Mouse (Mus musculus): ENCODE results near the gene Spsb3. TPM values are rescaled to one million over a fixed set of nuclear protein-coding genes. Genes with fewer than 3 reads are reported as not detected.

The Spsb3 gene
- polyA plus RNA-seq (2021) = 32.4 TPM

DNA sequence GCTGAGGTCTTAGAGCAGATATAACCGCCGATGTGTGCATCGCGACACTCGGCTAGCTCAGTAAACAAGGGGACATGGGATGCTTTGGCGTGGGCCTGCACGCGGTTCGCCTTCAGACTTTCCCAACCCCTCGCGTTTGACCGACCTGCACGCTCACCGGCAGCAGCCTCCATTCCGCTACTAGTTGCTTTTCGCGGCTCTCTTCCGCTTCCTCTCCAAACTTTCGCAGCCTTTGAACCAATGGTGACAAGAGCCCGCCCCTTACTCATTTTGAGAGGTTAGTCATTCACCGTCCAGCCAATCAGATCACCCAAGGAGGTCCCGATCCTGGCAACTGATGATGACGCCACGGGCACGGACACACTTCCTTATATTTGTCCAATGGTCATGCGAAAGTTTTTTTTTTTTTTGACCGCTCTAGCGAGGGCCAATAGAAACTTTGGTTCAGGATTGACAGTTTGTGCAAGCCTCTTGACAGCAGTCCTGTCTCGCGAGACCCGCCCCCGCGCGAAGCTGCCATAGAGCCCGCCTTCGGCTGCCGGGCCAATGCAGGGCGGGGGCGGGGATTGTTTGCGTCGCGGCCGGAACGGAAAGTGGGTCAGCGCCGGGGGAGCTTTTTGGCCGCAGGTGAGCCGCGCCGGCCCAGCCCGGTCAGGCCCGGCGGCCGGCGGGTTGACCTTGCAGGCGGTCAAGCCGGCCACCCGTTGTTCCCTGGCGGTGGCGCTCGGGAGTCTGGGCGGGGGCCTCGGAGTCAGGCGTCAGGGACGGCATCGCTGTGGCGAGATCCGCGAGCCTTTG, at the start of gene Spsb3, which contains the start of gene Nubp2:
Spsb3 (plus strand) TSS at position 510 of the 798 bp plus-strand sequence.
Nubp2 (minus strand) TSS at position 216 of the 798 bp plus-strand sequence.
- ChIA-PET CTCF (no interaction called here), POLR2A (interaction anchor here (1.0 kb wide), 1 partner anchor 48 kb away, joined by 4 read pairs; no protein-coding TSS in a partner anchor)
- ATAC-seq (peak; percentile 91), DNase-seq (ENCODE audit: low read depth, low spot score) (peak; percentile 97)
- in situ Hi-C loops (cut with MboI; ENCODE audit: low pct_unique_long_range_greater_than_20kb) = loop anchor here (5.0 kb wide), 1 partner anchor 39 kb away; no protein-coding TSS in a partner anchor
- H3K27me3 ChIP-seq = no peaks in the 10 kb centered on the region
- no peak for TF ChIP-seq CTCF (IDR thresholded peaks at IDR 0.05)

DNA sequence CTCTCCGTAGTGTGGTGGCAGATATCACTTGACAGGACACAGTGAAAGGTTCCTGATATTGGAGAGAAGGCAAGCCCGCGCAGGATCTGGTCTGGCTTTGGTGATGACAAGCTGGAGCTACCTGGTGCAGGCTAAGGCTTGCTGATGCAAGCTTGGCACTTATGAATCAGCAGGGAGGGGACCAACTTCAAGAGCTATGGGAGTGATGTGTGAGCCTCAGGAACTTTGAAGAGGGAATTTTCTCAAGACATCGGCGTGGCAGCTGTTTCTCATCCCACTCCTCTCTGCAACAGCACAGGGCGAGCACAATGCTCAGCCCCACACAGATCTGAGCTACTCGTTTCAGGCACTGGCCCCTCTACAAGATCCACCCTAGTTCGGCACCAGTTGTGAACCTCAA, 46.6 kb upstream of the Spsb3 start, which contains the start of gene Hagh:
Hagh (plus strand) TSS at position 302 of the 400 bp plus-strand sequence.
- in situ Hi-C loops (cut with MboI; ENCODE audit: low pct_unique_long_range_greater_than_20kb) = no loop called here
- peaks cover 7% of the 10 kb centered on the region for H3K27me3 ChIP-seq
- DNase-seq (ENCODE audit: low read depth, low spot score) (no peak), ATAC-seq (no peak)
- POLR2A ChIA-PET = interaction anchor here (0.6 kb wide), 1 partner anchor 70 kb away, joined by 3 read pairs; no protein-coding TSS in a partner anchor
- CTCF ChIA-PET = interaction anchor here (0.9 to 2.2 kb wide), 4 partner anchors 11 to 94 kb away, joined by 3 to 7 read pairs (median 4); partner anchors contain the start of gene Fahd1
- no peak for TF ChIP-seq CTCF (IDR thresholded peaks at IDR 0.05)

DNA sequence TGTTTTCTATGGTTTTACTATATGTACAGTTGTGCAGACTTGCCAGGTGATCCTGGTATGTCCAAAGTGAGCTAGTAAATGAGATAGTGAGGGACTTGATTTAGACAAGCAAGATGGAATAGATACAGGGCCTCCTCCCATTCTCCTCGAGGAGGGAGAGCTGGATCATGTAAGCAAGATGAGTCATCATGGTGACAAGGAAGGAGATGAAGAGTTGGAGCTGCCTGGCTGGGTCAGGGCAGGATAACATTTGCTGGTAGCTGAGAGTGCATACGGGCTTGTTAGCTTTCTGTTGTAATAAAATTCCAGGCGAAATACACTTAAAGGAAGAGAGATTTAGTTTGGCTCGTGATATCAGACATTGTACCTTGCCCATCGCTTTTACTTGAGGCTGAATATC, 46.1 kb upstream of the Spsb3 start:
- POLR2A ChIA-PET = interaction anchor here (0.7 to 1.2 kb wide), 2 partner anchors 9 to 1692 kb away, joined by 3 read pairs; no protein-coding TSS in a partner anchor
- no peak for DNase-seq (ENCODE audit: low read depth, low spot score)
- TF ChIP-seq CTCF (IDR thresholded peaks at IDR 0.05) = no peak

DNA sequence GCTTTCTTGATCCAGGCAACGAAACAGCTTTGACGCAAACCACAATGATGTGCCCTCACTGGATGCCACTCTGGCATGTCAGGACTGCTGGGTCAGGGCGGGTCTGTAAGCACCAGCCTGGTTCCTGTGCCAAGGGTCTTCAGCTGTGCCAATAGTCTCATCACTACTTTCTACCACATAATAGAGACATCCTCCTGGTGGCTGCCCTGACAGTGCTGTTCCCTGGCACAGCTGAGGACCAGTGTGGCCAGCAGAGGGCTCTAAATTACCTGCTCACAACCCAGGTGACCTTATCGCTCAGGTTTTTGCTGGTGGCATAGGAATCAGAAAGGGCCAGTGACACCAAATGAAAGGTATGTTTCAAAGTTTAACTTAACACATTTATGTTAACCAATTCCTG, 45.3 kb upstream of the Spsb3 start:
- in situ Hi-C loops (cut with MboI; ENCODE audit: low pct_unique_long_range_greater_than_20kb) = no loop called here
- peaks cover 4% of the 10 kb centered on the region for H3K27me3 ChIP-seq
- CTCF ChIA-PET = interaction anchor here (1.3 to 2.2 kb wide), 2 partner anchors 41 to 82 kb away, joined by 3 to 7 read pairs; no protein-coding TSS in a partner anchor
- TF ChIP-seq CTCF (IDR thresholded peaks at IDR 0.05) = peak; percentile 66
- POLR2A ChIA-PET = interaction anchor here (0.7 to 1.2 kb wide), 2 partner anchors 8 to 19 kb away, joined by 3 read pairs; no protein-coding TSS in a partner anchor
- ATAC-seq (no peak), DNase-seq (ENCODE audit: low read depth, low spot score) (no peak)

More for the DNA sequence above, 46.1 kb upstream of the Spsb3 start:
- H3K27me3 ChIP-seq = peaks cover 5% of the 10 kb centered on the region
- in situ Hi-C loops (cut with MboI; ENCODE audit: low pct_unique_long_range_greater_than_20kb) = no loop called here
- no peak for ATAC-seq
- CTCF ChIA-PET = interaction anchor here (0.9 to 2.2 kb wide), 4 partner anchors 10 to 95 kb away, joined by 3 to 7 read pairs (median 4); partner anchors contain the start of gene Fahd1

DNA sequence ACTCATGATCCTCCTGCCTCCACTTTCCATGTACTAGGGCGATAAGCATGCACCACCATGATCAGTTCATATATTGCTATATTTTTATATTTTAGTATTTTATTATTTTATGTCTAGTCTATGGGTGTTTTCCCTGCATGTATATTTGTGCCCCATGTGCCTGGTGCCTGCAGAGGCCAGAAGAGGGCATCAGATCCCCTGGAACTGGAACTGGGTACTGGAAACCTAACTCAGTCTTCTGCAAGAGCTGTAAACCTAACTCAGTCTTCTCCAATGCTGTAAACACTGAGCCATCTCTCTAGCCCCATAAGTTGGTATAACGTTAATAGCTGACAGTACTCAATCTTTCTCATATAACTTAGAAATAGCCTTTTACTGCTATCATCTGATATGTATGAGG, 43.8 kb upstream of the Spsb3 start:
- no peak for ATAC-seq
- TF ChIP-seq CTCF (IDR thresholded peaks at IDR 0.05) = peak; percentile 63
- DNase-seq (ENCODE audit: low read depth, low spot score) = no peak
- in situ Hi-C loops (cut with MboI; ENCODE audit: low pct_unique_long_range_greater_than_20kb) = no loop called here
- CTCF ChIA-PET = interaction anchor here (0.7 to 2.3 kb wide), 6 partner anchors 17 to 97 kb away, joined by 3 to 6 read pairs (median 3); no protein-coding TSS in a partner anchor
- POLR2A ChIA-PET = no interaction called here
- H3K27me3 ChIP-seq = no peaks in the 10 kb centered on the region

DNA sequence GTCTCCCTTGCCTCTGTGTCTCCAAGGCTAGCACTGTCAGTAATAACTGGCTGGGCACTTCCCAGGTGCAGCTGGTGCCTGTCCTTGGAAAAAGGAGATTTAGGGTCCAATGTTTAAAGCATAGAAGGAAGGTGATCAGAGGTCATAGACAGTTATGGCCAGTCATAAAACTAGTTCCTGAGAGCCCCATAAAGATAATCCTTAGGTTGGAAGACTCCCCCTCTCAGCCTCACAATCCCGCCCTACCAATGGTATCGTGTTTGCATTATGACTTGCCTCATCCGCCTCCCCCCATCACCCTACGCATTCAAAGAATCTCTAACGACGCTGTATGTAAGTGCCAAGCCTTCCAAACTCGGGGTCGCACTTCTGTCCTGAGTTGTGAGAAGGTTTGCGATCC, 41.9 kb upstream of the Spsb3 start:
- no peak for DNase-seq (ENCODE audit: low read depth, low spot score)
- H3K27me3 ChIP-seq = no peaks in the 10 kb centered on the region
- POLR2A ChIA-PET = interaction anchor here (0.7 kb wide), 1 partner anchor 43 kb away, joined by 3 read pairs; no protein-coding TSS in a partner anchor
- CTCF ChIA-PET = interaction anchor here (0.9 to 2.3 kb wide), 3 partner anchors 29 to 99 kb away, joined by 3 to 6 read pairs (median 6); no protein-coding TSS in a partner anchor
- in situ Hi-C loops (cut with MboI; ENCODE audit: low pct_unique_long_range_greater_than_20kb) = no loop called here
- no peak for ATAC-seq
- TF ChIP-seq CTCF (IDR thresholded peaks at IDR 0.05) = no peak

DNA sequence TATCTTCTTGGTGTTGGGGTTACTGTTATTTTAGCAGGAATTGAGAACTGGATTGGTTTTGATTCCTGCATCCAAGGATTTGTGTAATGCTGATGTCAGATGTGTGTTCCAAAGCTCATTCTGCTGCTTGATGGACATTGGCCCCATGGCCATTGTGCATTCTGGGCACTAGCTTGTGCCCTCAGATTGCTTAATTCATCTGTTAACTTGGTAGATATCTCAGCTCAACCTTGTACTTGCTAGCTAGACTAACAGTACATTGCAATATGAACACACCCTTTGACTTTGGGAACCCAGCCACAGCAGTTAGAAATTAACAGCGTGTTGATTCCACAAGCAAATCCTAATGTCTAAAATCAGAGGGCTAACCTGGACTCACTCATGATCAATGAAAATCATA, 39.1 kb upstream of the Spsb3 start:
- TF ChIP-seq CTCF (IDR thresholded peaks at IDR 0.05) = no peak
- CTCF ChIA-PET = no interaction called here
- DNase-seq (ENCODE audit: low read depth, low spot score) (no peak), ATAC-seq (no peak)
- no peaks in the 10 kb centered on the region for H3K27me3 ChIP-seq
- POLR2A ChIA-PET = interaction anchor here (0.6 to 1.2 kb wide), 2 partner anchors 18 to 1145 kb away, joined by 3 read pairs; partner anchors contain the start of gene Igfals
- in situ Hi-C loops (cut with MboI; ENCODE audit: low pct_unique_long_range_greater_than_20kb) = loop anchor here (5.0 kb wide), 1 partner anchor 40 kb away; the partner anchor contains the start of genes Nubp2 and Spsb3

DNA sequence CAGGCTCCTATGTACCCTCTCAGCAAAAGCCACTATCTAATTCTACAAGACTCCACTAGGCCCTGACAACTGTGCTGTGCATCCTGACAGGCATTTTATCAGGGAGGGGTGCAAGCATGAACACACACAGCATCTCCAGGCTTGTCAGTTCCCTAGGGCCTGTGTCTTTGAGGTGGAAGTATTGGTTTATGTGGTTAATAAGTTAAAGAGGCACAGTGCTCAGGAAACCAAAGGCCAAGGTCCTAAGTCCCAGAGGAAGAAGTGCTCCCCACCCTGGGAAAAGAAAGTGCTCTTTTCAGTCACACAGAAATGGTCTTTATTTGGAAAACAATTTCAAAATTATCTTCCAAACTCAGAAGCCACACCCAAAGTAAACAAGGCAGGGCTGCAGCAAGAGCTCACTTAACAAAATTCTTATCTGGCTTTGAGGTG, 37.8 kb upstream of the Spsb3 start:
- DNase-seq (ENCODE audit: low read depth, low spot score) (no peak), ATAC-seq (no peak)
- ChIA-PET POLR2A (interaction anchor here (1.2 to 1.4 kb wide), 3 partner anchors 8 to 46 kb away, joined by 3 to 4 read pairs (median 3); partner anchors contain the start of genes Eme2, Igfals and Mrps34), CTCF (interaction anchor here (1.7 kb wide), 1 partner anchor 34 kb away, joined by 4 read pairs; no protein-coding TSS in a partner anchor)
- in situ Hi-C loops (cut with MboI; ENCODE audit: low pct_unique_long_range_greater_than_20kb) = loop anchor here (5.0 kb wide), 1 partner anchor 39 kb away; the partner anchor contains the start of genes Nubp2 and Spsb3
- H3K27me3 ChIP-seq = no peaks in the 10 kb centered on the region
- TF ChIP-seq CTCF (IDR thresholded peaks at IDR 0.05) = no peak

DNA sequence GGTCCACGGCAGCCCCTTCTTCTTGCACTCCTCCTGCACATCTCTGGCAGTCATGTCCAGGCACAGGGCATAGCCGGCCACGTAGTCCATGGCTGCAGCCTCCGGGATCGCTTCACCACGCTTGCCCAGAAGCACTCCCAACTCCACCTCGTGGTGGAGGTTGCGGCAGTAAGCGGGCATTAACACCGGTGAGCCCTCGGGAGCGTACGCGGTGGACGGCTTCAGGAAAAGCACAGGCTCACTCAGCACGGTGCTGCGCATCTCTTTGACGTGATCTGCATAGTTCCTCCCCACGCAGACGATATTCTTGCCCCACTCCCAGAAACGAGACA, 36.7 kb upstream of the Spsb3 start:
- ChIA-PET POLR2A (interaction anchor here (0.9 to 1.4 kb wide), 4 partner anchors 9 to 45 kb away, joined by 3 to 5 read pairs (median 4); partner anchors contain the start of genes Eme2 and Mrps34), CTCF (interaction anchor here (1.4 kb wide), 1 partner anchor 13 kb away, joined by 3 read pairs; no protein-coding TSS in a partner anchor)
- H3K27me3 ChIP-seq = no peaks in the 10 kb centered on the region
- peak; percentile 26 for ATAC-seq
- in situ Hi-C loops (cut with MboI; ENCODE audit: low pct_unique_long_range_greater_than_20kb) = loop anchor here (5.0 kb wide), 1 partner anchor 38 kb away; the partner anchor contains the start of genes Nubp2 and Spsb3
- no peak for DNase-seq (ENCODE audit: low read depth, low spot score)
- no peak for TF ChIP-seq CTCF (IDR thresholded peaks at IDR 0.05)
